Mouse (Mus musculus) ES-Bruce4 (cell line): ENCODE results near the gene Cnnm1.

Experiments used
- CTCF ChIP-seq: IDR thresholded peaks from one replicate; pipeline ENCODE4 v1.8.1; 2011; ENCODE audit warnings: low read depth, low read length
- EP300 ChIP-seq: IDR thresholded peaks from 2 replicates; pipeline ENCODE4 v1.6.1; 2011; ENCODE audit warnings: low read depth, low read length; ENCODE audit not compliant: insufficient read depth

DNA sequence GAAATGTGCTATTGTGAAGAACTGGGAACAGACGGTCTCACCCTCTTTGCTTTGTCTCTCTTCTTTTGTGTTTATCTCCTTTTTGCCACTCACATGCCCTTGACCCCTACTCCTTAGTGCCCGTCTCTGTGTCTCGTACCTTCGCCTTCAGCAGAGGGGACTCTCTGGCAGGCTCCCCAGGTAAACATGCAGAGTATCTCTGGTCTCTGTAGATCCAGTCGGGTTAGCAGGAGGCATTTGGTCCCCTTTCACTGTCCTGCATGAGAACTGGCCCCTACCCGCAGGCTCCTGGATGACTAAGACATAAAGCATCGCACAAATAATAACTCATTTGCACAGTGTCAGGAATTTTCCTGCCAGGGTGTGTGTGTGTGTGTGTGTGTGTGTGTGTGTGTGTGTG is 35.8 kb downstream of the Cnnm1 start:
- TF ChIP-seq EP300, result no peak
- TF ChIP-seq CTCF, result no peak
